In genomic region chr11:117366426-117366825, GRCm38 (mm10) we compare ENCODE assay signal across 7 mouse cellular contexts.
DNase-seq lines count a peak whose midpoint lies in the region; ATAC-seq and TF ChIP-seq lines count a peak whose summit lies in the region.

No protein-coding gene starts in this region.

- TF ChIP-seq EP300 in stomach, postnatal 0 days (optimal IDR thresholded peaks at IDR 0.05), result no peak

- H3K4me3 ChIP-seq in hindbrain, embryonic 14.5 days (replicated peaks; ENCODE audit: low read length), result no peak overlapping the region
- H3K4me3 ChIP-seq in hindbrain, embryonic 13.5 days, result no peak overlapping the region
- no peak overlapping the region for H3K4me3 ChIP-seq in stomach, postnatal 0 days (ENCODE audit: low read depth, low read length)

- peak; percentile 63 for DNase-seq in hindbrain, embryonic 14.5 days (ENCODE audit: low spot score)
- DNase-seq in 3T3-L1 (ENCODE audit: low read depth, low spot score), result peak; percentile 70
- peak; percentile 47 for DNase-seq in CD4-positive helper T cell, adult 2 months (ENCODE audit: low read depth, low spot score)
- peak; percentile 71 for DNase-seq in embryo, embryonic 11 days
- DNase-seq in stomach, postnatal 0 days (ENCODE audit: low spot score), result peak; percentile 39
- DNase-seq in cerebellum, adult 9-10 months, result no peak

- no peak for ATAC-seq in hindbrain, embryonic 14.5 days (ENCODE audit: low FRiP score)
- no peak for ATAC-seq in hindbrain, embryonic 13.5 days (ENCODE audit: low FRiP score)
- ATAC-seq in stomach, postnatal 0 days (ENCODE audit: low FRiP score, low TSS enrichment), result no peak

- no peak overlapping the region for H3K27ac ChIP-seq in hindbrain, embryonic 14.5 days
- no peak overlapping the region for H3K27ac ChIP-seq in hindbrain, embryonic 13.5 days
- no peak overlapping the region for H3K27ac ChIP-seq in stomach, postnatal 0 days (replicated peaks)

- no peak overlapping the region for H3K4me2 ChIP-seq in hindbrain, embryonic 14.5 days (replicated peaks)
- no peak overlapping the region for H3K4me2 ChIP-seq in hindbrain, embryonic 13.5 days
- H3K4me2 ChIP-seq in stomach, postnatal 0 days (replicated peaks; ENCODE audit: low read depth), result no peak overlapping the region

- no peak overlapping the region for H3K9ac ChIP-seq in hindbrain, embryonic 14.5 days
- no peak overlapping the region for H3K9ac ChIP-seq in hindbrain, embryonic 13.5 days
- H3K9ac ChIP-seq in stomach, postnatal 0 days (ENCODE audit: low read length), result no peak overlapping the region

- no peaks in the 10 kb centered on the region for H3K4me1 ChIP-seq in hindbrain, embryonic 14.5 days (replicated peaks; ENCODE audit: control insufficient read depth, insufficient read depth, low read length)
- H3K4me1 ChIP-seq in hindbrain, embryonic 13.5 days (replicated peaks), result no peaks in the 10 kb centered on the region
- H3K4me1 ChIP-seq in stomach, postnatal 0 days (replicated peaks; ENCODE audit: control insufficient read depth, insufficient read depth), result no peaks in the 10 kb centered on the region

- TF ChIP-seq CTCF in stomach, postnatal 0 days (IDR thresholded peaks at IDR 0.05; ENCODE audit: low read depth), result peak; percentile 85

- H3K27me3 ChIP-seq in hindbrain, embryonic 14.5 days (ENCODE audit: control insufficient read depth, insufficient read depth, low read length), result no peaks in the 10 kb centered on the region
- H3K27me3 ChIP-seq in hindbrain, embryonic 13.5 days, result no peaks in the 10 kb centered on the region
- no peaks in the 10 kb centered on the region for H3K27me3 ChIP-seq in stomach, postnatal 0 days (ENCODE audit: control insufficient read depth, insufficient read depth, low read length)

- WGBS in hindbrain, embryonic 14.5 days, result 25% methylated on average over 3 of the region's 3 CpGs
- WGBS in hindbrain, embryonic 13.5 days, result 19% methylated on average over 3 of the region's 3 CpGs
- WGBS in stomach, postnatal 0 days, result 21% methylated on average over 3 of the region's 3 CpGs

- no peaks in the 10 kb centered on the region for H3K9me3 ChIP-seq in hindbrain, embryonic 14.5 days (ENCODE audit: control insufficient read depth, low read length)
- no peaks in the 10 kb centered on the region for H3K9me3 ChIP-seq in hindbrain, embryonic 13.5 days
- no peaks in the 10 kb centered on the region for H3K9me3 ChIP-seq in stomach, postnatal 0 days (ENCODE audit: control insufficient read depth, low read length)

- H3K36me3 ChIP-seq in hindbrain, embryonic 14.5 days (replicated peaks; ENCODE audit: control insufficient read depth, insufficient read depth), result peaks cover 17% of the 10 kb centered on the region
- H3K36me3 ChIP-seq in hindbrain, embryonic 13.5 days, result peaks cover 14% of the 10 kb centered on the region
- H3K36me3 ChIP-seq in stomach, postnatal 0 days (ENCODE audit: control insufficient read depth, insufficient read depth, low read length), result peaks cover under 1% of the 10 kb centered on the region
